Mouse (Mus musculus): Measurements from ENCODE around the gene Tmem9b.

Gene Tmem9b

DNA sequence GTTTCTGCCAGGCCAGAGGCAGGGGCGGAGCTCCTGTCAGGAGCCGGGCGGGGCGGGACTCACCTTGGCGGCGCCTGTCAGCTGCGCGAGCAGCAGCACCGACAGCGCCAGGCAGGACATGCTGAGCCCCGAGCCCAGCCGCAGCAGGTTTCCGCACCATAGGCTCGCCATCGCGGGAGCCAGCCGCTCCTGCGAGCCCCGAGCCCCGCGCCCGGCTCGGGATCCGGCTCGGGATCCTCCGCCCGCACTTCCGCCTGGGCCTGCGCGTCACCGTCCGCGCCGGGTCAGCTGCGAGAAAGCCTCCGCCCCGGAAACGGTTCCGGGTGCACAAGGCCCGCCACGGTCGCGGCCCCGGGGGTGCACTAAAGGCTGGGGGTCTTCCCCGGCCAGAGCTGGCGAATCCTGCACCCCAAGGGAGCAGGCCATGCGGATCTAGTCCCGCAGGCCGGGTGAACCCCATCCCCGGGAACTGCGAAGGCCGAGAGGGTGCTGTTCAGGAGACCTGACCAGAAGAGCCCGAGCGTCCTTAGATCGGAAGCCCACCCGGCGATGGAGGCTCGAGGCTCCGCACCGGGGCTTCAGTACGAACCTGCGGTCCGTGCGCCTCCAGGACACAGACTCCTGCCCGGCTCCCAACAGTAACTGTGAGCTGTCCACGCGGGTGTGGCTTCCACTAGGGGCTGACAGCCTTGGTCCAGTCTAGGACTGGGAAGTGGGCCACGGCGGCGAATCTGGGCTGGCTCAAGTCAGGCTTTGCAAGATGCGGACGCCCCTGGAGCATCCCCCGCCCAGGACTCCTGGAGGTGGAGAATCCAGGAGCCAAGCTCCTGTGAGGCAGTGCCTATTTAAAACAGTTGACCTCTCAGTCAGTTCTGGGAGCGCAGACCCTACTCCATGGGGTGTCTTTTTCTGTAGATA lies at the start of gene Tmem9b:
TSS of gene Tmem9b (minus strand) at position 868 of the 918 bp plus-strand sequence.
- DNase-seq: peak; percentile 90

- no peak for DNase-seq
Observed at GRCm38 (mm10) chr7:109800626-109801025, 48.0 kb upstream of the Tmem9b start.

- DNase-seq: no peak
Observed at GRCm38 (mm10) chr7:109799168-109799567, 46.5 kb upstream of the Tmem9b start.

GRCm38 (mm10) chr7:109795564-109795963 lies 42.9 kb upstream of the Tmem9b start:
- no peak for DNase-seq

DNA sequence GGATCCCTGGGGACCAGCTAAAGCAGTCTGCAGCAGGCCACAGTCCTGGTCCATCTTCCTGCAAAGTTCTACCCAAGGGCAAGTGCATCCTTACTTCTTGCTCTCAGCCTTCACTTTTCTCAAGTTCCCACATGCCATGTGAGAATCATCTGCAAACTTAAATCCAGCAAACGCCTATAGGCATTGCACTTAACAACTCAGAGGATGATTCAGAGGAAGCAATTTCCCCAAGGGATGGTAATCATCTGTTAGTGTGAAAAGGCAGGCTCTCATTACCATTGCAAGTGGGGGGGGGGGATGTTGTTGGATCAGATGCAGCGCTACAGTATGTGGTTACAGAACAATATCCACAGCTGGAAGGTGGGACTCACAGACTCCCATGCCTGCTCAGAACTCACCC lies 41.9 kb upstream of the Tmem9b start:
- no peak for DNase-seq

DNA sequence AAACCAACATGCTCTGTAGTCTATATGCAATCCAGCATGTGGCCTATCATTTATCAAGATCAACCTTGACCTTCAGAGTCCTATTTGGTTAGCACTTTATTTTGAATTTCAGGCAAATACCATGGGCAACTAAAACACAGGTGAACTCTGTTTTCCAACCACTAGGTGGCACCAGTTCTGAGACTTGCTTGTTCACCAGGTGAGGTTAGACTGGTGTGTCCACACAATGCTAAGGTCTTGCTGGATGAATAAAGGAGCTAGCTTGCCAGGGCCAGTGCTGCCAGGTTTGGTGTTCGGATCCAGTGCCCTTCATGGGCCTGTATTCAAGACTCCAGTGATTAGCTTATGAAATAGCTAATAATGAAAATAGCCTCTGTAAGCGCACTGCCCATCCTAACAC lies 40.1 kb upstream of the Tmem9b start:
- DNase-seq: peak; percentile 75

DNA sequence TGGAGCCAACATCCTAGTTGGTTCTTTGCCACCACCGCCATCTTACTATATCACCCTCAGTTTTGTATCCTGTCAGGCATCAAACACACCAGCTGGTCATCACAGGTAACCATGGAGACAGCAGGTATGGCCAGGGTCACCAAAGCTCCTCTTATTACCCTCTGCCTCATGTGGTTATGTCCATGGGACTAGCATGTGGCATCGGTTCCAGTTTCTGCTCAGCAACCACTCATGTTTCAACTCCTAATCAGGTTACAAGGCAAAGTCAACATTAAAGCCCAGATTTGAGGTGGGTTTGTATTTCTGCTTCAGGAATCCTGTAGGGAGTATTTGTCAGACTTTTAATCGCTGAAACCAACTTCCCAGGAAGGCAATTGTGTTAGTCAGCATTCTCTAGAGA lies 38.1 kb upstream of the Tmem9b start:
- no peak for DNase-seq

GRCm38 (mm10) chr7:109787860-109788259 lies 35.2 kb upstream of the Tmem9b start:
- DNase-seq: no peak

- DNase-seq: no peak
Observed at GRCm38 (mm10) chr7:109783281-109783680, 30.6 kb upstream of the Tmem9b start.

DNA sequence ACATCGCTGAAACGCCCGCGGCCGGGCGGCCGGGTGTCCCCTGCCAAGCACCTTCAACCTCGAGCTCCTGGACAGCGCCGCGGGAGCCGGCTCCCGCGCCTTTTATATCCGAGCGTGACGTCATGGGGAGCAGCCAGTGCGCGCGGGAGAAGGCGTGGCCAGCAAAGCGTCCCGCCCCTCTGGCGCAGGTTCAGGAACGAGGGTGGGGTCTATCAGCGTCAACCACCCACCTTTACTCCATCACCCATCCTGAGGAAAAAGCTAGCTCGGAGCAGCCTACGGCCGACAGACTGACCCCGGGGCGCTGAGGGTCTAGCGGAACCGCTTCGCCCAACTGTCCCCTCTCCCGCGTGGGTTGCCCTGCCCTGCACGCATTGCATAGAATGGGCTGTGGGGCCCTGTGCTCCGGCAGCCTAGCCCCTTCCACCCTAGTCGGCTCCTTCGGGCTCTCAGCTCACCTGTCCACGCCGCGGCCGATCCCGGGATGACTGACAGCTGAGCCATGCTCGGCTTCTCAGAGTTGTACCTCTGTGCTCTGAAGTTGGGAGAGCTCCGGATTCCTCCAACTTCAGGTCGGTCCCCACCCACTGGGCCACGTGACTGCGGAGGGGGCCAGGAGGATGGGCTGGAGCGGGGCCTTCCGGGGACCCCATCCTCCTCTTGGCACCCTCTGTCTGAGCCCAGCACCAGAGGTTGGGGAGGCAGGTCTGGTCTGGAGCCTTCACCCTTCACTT lies 29.0 kb upstream of the Tmem9b start, which contains the start of gene Nrip3:
TSS of gene Nrip3 (minus strand) at position 556 of the 734 bp plus-strand sequence.
- DNase-seq: peak; percentile 88

GRCm38 (mm10) chr7:109781087-109781469 lies 28.4 kb upstream of the Tmem9b start:
- no peak for DNase-seq

GRCm38 (mm10) chr7:109772251-109772650 lies 19.6 kb upstream of the Tmem9b start:
- no peak for DNase-seq

- DNase-seq: no peak
Observed at GRCm38 (mm10) chr7:109768699-109769383, 16.2 kb upstream of the Tmem9b start.

GRCm38 (mm10) chr7:109767575-109768350 lies 15.1 kb upstream of the Tmem9b start:
- no peak for DNase-seq

DNA sequence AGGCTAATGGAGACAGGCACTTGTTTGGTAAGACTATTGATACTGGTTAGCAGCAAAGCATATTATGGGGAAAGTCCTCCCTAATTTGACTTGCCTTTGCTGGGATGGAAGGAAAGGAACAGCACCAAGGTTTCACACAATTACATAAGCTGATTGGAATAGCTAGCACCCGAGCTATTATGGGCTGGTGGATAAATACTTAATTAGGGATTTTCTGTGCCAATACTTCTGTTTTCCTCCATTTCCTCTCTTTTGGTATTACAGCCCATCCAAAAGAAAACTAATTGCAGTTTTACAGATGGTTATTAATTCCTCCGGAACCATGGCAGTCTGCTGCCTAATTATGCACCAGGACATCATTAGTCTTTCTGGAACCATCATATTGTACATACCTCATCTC lies 11.3 kb upstream of the Tmem9b start:
- DNase-seq: no peak

- no peak for DNase-seq
Observed at GRCm38 (mm10) chr7:109756291-109756690, 3.6 kb upstream of the Tmem9b start.

- no peak for DNase-seq
Observed at GRCm38 (mm10) chr7:109754034-109754433, 1.4 kb upstream of the Tmem9b start.

DNA sequence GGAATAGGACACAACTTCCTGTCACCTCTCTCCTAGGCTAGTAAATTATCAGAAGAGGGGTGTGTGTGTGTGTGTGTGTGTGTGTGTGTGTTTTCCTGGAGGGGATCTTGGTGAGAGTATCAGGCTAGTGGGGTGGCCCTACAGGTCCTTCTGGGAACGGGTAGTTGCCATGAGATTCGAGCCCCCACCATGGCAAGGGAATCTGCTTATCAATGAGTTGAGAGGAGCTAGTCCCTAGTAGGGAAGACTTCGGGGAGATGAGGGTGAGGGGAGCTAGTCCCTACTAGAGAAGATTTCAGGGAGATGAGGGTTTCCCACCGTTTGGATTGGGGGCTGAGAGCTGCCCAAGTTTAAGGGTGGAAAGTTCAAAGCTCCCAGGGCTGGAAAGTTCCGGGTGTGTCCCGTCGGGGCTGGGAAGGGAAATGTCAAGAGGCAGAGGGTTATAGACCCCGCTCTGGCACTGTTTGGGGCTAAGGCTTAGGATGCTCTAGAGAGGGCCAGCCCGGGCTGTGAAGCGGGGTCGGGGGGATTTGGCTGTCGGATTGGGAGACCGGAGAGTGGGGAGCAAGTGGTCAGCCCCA lies 1.2 kb downstream of the Tmem9b start:
- DNase-seq: no peak

DNA sequence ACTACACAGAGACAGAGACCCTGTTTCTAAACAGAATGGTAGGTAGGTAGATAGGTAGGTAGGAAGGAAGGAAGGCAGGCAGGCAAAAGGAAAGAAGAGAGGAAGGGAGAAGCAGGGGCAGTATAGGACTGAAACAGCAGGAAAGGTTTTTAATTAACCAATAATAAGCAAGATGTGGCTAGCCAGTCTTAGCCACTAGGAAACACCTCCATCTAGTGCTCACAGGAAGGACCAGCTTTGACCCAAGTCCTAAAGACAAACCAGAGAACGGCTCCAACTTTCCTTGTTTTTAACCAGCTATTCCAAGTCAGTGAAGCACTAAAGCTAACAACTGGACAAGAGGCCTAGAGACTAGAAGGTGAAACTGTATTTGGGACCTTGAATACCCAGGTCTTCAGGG lies 4.9 kb downstream of the Tmem9b start:
- DNase-seq: no peak

- no peak for DNase-seq
Observed at GRCm38 (mm10) chr7:109741703-109742102, 11.0 kb downstream of the Tmem9b start.

DNA sequence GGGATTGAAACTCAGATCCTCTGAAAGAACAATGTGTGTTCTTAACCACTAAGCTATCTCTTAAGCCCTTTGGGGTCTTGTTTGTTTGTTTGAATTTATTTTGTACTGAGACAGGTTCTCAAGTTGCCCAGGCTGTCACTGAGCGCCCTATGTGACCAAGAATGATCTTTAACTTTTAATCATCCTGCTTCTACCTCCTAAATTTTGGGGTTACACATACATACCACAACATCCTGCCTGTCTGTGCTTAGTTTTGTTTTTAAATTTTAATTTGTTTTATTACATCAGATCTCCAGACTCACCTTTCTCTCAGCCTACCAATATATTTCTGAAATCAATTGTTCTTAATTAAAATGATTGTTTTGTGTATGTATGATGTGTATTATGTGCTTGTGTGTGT lies 11.6 kb downstream of the Tmem9b start:
- DNase-seq: no peak

DNA sequence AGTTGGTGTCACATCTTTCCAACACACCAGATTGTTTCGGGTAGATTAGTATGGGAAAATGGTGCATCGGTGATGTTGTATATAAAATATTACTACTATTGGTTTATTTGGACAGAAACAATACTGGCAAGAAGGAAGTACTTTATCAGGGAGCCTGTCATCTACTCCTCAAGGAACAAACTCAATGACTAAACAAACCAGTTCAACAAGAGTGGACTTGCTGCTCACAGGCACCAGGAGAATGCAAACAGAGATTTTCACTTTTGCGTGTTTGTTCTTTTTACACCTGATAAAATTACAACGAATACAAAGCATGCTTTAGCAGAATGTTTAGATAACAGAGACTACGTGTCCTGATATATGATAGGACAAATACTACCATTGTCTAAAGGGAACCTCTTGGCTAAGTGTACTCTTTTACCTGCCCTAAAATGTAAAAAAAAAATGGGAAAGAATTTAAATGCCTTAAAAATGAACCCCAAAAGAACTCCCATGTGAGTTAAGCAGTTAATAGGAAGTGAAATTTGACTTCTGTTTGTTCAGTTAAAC lies 12.8 kb downstream of the Tmem9b start:
- DNase-seq: no peak
